Mouse (Mus musculus) heart, adult 2 months (tissue): Measurements from ENCODE around the gene Mbd4.

ENCODE experiments used
- CTCF ChIP-seq: fragments of 200-600 bp; IDR thresholded peaks from 2 replicates; pipeline ENCODE4 v1.8.1; 2022; ENCODE audit warnings: antibody characterized with exemption, mild to moderate bottlenecking, moderate library complexity
- POLR2A ChIP-seq: fragments of 200-500 bp; IDR thresholded peaks from 2 replicates; pipeline ENCODE4 v1.6.1; 2011; ENCODE audit warnings: mild to moderate bottlenecking, low read depth, low read length, control low read depth; ENCODE audit not compliant: insufficient read depth

DNA sequence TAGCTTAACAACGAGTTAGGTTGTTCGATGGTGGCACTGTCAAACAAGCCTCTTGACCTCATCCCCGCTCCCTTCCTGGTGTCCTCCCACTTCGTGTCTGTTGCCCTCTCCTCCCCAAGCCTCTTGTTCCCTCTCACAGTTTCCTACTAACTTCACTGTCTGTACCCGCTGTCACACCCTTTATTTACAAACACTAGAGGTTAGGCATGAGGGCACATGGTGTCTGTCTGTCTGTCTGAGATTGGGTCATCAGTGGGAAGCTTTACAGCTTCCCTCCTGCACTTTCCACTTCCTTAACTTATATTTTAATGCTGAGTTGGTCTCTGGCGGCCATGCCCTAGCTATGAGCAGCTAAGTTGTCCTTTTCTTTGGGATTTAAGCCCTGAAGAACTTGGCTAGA is 26.6 kb upstream of the Mbd4 start:
- TF ChIP-seq CTCF (no peak), POLR2A (no peak)
